20 mouse cellular contexts compared by ENCODE assay signal in genomic region chr2:107224679-107225078, GRCm38 (mm10).
"Had no signal": no experiment of that assay in that cellular context is flagged by ENCODE, and none has a peak within 500 bp of the region (broad histone marks: within the 10 kb centered on the region; RNA-seq: fewer than 3 reads in every experiment).

No protein-coding gene starts in this region.

- H3K9me3 ChIP-seq: liver, embryonic 13.5 days; liver, embryonic 15.5 days; lung, embryonic 15.5 days; midbrain, embryonic 10.5 days; midbrain, embryonic 13.5 days; midbrain, embryonic 15.5 days; neural tube, embryonic 13.5 days; neural tube, embryonic 15.5 days; stomach, embryonic 15.5 days had no signal

- H3K4me1 ChIP-seq: liver, embryonic 13.5 days; liver, embryonic 15.5 days; lung, embryonic 15.5 days; midbrain, embryonic 10.5 days; midbrain, embryonic 13.5 days; midbrain, embryonic 15.5 days; neural tube, embryonic 13.5 days; neural tube, embryonic 15.5 days; stomach, embryonic 15.5 days had no signal

- H3K36me3 ChIP-seq: liver, embryonic 13.5 days; liver, embryonic 15.5 days; lung, embryonic 15.5 days; midbrain, embryonic 10.5 days; midbrain, embryonic 13.5 days; midbrain, embryonic 15.5 days; neural tube, embryonic 13.5 days; neural tube, embryonic 15.5 days; stomach, embryonic 15.5 days had no signal

- H3K27me3 ChIP-seq: liver, embryonic 13.5 days; liver, embryonic 15.5 days; lung, embryonic 15.5 days; midbrain, embryonic 13.5 days; midbrain, embryonic 15.5 days; neural tube, embryonic 13.5 days; neural tube, embryonic 15.5 days; stomach, embryonic 15.5 days had no signal

- H3K4me3 ChIP-seq: liver, embryonic 13.5 days; liver, embryonic 15.5 days; lung, embryonic 15.5 days; midbrain, embryonic 10.5 days; midbrain, embryonic 13.5 days; midbrain, embryonic 15.5 days; myocyte; neural tube, embryonic 13.5 days; neural tube, embryonic 15.5 days; stomach, embryonic 15.5 days had no signal

- ATAC-seq: liver, postnatal 0 days; lung, postnatal 0 days; midbrain, embryonic 13.5 days; midbrain, embryonic 15.5 days had no signal

- H3K27ac ChIP-seq: liver, embryonic 13.5 days; liver, embryonic 15.5 days; lung, embryonic 15.5 days; midbrain, embryonic 10.5 days; midbrain, embryonic 13.5 days; midbrain, embryonic 15.5 days; neural tube, embryonic 13.5 days; neural tube, embryonic 15.5 days; stomach, embryonic 15.5 days; stomach, postnatal 0 days had no signal

- H3K4me2 ChIP-seq: liver, embryonic 13.5 days; liver, embryonic 15.5 days; lung, embryonic 15.5 days; midbrain, embryonic 13.5 days; midbrain, embryonic 15.5 days; neural tube, embryonic 13.5 days; neural tube, embryonic 15.5 days; stomach, embryonic 15.5 days had no signal

- DNase-seq: liver, embryonic 13.5 days; liver, postnatal 0 days; lung, adult 2 months; lung, postnatal 14 days; lung, postnatal 36 days; right cerebral cortex, postnatal 14 days; thymus, adult 2 months; thymus, postnatal 25 days; thymus, postnatal 4 days had no signal

- H3K9ac ChIP-seq: liver, embryonic 13.5 days; liver, embryonic 15.5 days; liver, postnatal 0 days; lung, embryonic 15.5 days; midbrain, embryonic 13.5 days; midbrain, embryonic 15.5 days; neural tube, embryonic 13.5 days; neural tube, embryonic 15.5 days; stomach, embryonic 15.5 days had no signal
